Mouse (Mus musculus) kidney, embryonic 15.5 days (tissue): ENCODE measurements at regions not wholly inside any gene's neighbourhood (a gene's known extent, or its start where the extent isn't known, plus 50 kb on each side); places are given as distances from the start of the nearest gene placed in this dataset.

Source experiments
- ATAC-seq: fragments of 200-750 bp; cut with Nextera tagmentation; replicated peaks from 2 replicates; pipeline ENCODE4 v1.8.0; 2017; ENCODE audit warnings: moderate TSS enrichment; ENCODE audit not compliant: low FRiP score
- H3K27ac ChIP-seq: fragments of 300-500 bp; sonication (generic); 2 replicates; pipeline ENCODE4 v1.5.1; 2015; ENCODE audit warnings: mild to moderate bottlenecking, inconsistent platforms
- H3K27me3 ChIP-seq: fragments of 300-500 bp; sonication (generic); 2 replicates; pipeline ENCODE4 v1.6.1; 2015; ENCODE audit warnings: inconsistent platforms
- H3K36me3 ChIP-seq: fragments of 300-500 bp; sonication (generic); 2 replicates; pipeline ENCODE4 v1.6.1; 2015; ENCODE audit warnings: inconsistent platforms
- H3K4me1 ChIP-seq: fragments of 300-500 bp; sonication (generic); 2 replicates; pipeline ENCODE4 v1.6.1; 2015; ENCODE audit warnings: inconsistent platforms
- H3K4me2 ChIP-seq: fragments of 300-500 bp; sonication (generic); 2 replicates; pipeline ENCODE4 v1.6.1; 2015; ENCODE audit warnings: moderate library complexity, mild to moderate bottlenecking, inconsistent platforms
- H3K4me3 ChIP-seq: fragments of 300-500 bp; sonication (generic); replicated peaks from 2 replicates; pipeline ENCODE4 v1.5.1; 2015; ENCODE audit warnings: mild to moderate bottlenecking, inconsistent platforms
- H3K9ac ChIP-seq: fragments of 300-500 bp; sonication (generic); 2 replicates; pipeline ENCODE4 v1.6.1; 2015; ENCODE audit warnings: mild to moderate bottlenecking, inconsistent platforms
- H3K9me3 ChIP-seq: fragments of 300-500 bp; sonication (generic); replicated peaks from 2 replicates; pipeline ENCODE4 v1.6.1; 2016; ENCODE audit warnings: inconsistent platforms
- WGBS: fragments of 180-500 bp; shearing (Covaris S2); methylation state at CpG from one replicate; pipeline ENCODE4 v1.1.7; 2015; ENCODE audit warnings: mixed read lengths; 5-methylcytosine and 5-hydroxymethylcytosine counted together

GRCm38 (mm10) chr6:51798577-51799240 lies 213.6 kb downstream of the Skap2 start:
- Histone ChIP-seq H3K4me3 (no peak overlapping the region), H3K36me3 (no peaks in the 10 kb centered on the region), H3K27ac (no peak overlapping the region), H3K27me3 (peaks cover 11% of the 10 kb centered on the region; the same call in 1 of the 2 replicates), H3K9ac (no peak overlapping the region), H3K9me3 (no peaks in the 10 kb centered on the region), H3K4me1 (0 out of 2 replicates have a peak, but pooled peaks cover 2% of the 10 kb centered on the region), H3K4me2 (no peak overlapping the region)
- ATAC-seq: no peak
- 73% methylated on average over 12 of the region's 12 CpGs for WGBS

GRCm38 (mm10) chr6:51805656-51806055 lies 206.7 kb downstream of the Skap2 start:
- no peak for ATAC-seq
- Histone ChIP-seq H3K9ac (no peak overlapping the region), H3K36me3 (no peaks in the 10 kb centered on the region), H3K4me2 (no peak overlapping the region), H3K9me3 (no peaks in the 10 kb centered on the region), H3K4me3 (no peak overlapping the region), H3K27ac (no peak overlapping the region), H3K27me3 (peaks cover 22% of the 10 kb centered on the region), H3K4me1 (peaks cover 6% of the 10 kb centered on the region)
- WGBS: 38% methylated on average over 7 of the region's 7 CpGs
